Mouse (Mus musculus) splenic B cell, adult 2 months (primary cell): ENCODE measurements around the gene Epb41l2.

Experiments
- DNase-seq: peaks from one replicate; pipeline ENCODE4 v3.0.0-alpha.2; 2011; ENCODE audit warnings: low read depth, low spot score
- H3K27me3 ChIP-seq: 2 replicates; pipeline ENCODE4 v1.6.1; 2012; ENCODE audit warnings: mild to moderate bottlenecking, low read length, moderate library complexity, mixed read lengths; ENCODE audit not compliant: control insufficient read depth, poor library complexity, insufficient read depth, severe bottlenecking
- H3K36me3 ChIP-seq: 2 replicates; pipeline ENCODE4 v1.6.1; 2012; ENCODE audit warnings: mild to moderate bottlenecking, low read length, moderate library complexity, mixed read lengths; ENCODE audit not compliant: control insufficient read depth, poor library complexity, insufficient read depth, severe bottlenecking

The Epb41l2 gene

DNA sequence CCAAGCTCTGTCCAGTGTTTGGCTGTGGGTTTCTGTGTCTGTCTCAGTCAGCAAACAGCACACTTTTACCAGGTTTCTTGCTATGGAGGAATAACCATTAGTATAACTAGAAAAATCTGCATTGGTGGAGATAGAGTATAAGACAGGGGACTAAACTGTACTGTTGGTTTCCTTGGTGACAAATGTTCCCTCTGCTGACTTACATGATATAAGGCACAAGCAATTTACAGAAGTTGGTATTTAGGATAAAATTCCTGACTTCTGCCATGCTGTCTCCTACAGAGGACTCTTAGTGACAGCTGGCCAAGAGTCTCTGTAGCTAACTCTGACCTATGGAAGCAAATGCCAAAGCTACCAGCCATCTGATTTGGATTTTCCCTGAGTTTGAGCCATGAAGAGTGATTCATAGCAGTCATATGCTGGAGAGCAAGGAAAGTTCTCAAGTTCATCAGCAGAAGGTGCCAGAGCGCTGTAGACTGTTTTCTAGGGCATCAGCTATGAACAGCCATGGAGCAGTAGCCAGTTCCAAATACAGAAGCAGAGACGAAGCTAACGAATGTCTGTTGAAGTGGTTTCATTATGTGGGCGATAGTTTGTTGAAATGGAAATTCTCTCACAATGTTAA, 179.7 kb downstream of the Epb41l2 start:
- Histone ChIP-seq H3K36me3 (no peaks in the 10 kb centered on the region), H3K27me3 (no peaks in the 10 kb centered on the region)
- DNase-seq = no peak

DNA sequence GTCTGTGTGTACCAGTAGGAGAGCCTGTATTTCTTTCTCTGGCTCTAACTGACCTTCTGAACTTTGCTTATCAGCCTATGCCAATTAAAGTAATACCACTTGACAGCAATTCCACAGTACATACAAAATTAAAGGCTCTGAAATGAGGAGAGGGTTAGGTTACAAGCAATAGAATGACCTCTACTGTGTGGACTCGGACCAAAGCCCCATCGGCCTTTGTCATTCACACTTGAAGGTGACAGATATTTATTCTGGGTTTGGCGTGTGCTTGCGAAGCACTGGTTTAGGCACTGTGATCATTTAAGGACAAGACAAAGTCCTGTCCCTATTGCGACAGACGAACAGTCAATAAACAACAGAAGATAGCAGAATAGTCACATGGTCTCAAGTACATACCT, 180.2 kb downstream of the Epb41l2 start:
- DNase-seq = no peak
- Histone ChIP-seq H3K36me3 (no peaks in the 10 kb centered on the region), H3K27me3 (no peaks in the 10 kb centered on the region)

DNA sequence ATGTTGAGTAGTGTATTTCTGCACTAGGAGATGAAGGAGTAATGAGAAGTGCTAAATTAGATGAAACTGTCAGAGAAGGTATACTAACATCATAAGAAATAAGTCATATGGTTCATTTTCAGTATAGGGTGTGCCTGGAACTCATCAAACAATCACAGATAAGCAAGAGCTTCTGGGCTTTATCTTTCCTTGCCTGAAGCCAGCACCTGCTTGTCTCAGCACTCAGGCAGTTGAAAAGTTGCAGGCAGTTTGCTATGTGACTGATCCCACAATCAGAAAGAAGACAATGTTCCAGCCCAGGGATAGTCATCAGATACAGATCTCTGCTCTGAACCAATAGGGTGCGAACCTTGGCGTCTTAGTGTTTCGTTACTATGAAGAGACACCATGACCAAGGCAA, 181.5 kb downstream of the Epb41l2 start:
- Histone ChIP-seq H3K36me3 (no peaks in the 10 kb centered on the region), H3K27me3 (no peaks in the 10 kb centered on the region)
- DNase-seq = no peak

DNA sequence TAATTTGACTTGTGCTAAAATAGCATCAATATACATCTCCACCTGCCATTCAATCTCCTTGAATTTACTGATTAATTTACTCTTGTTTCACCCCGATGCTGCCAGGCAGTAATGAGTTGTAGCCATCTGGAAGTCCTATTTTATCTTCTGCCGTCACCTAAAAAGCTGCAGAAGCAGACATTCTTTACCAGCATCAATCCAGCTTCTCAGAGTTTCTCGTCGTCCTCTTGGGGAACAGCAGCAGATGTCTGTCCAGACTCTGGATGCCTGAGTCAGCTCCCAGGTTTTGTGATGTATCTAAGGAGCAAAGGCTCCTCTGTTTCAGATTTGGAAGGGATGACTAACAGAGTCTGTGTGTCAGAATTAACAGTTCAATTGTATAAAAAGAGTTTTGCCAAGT, 193.3 kb downstream of the Epb41l2 start:
- H3K27me3 ChIP-seq = no peaks in the 10 kb centered on the region
- H3K36me3 ChIP-seq = no peaks in the 10 kb centered on the region
- DNase-seq = no peak

DNA sequence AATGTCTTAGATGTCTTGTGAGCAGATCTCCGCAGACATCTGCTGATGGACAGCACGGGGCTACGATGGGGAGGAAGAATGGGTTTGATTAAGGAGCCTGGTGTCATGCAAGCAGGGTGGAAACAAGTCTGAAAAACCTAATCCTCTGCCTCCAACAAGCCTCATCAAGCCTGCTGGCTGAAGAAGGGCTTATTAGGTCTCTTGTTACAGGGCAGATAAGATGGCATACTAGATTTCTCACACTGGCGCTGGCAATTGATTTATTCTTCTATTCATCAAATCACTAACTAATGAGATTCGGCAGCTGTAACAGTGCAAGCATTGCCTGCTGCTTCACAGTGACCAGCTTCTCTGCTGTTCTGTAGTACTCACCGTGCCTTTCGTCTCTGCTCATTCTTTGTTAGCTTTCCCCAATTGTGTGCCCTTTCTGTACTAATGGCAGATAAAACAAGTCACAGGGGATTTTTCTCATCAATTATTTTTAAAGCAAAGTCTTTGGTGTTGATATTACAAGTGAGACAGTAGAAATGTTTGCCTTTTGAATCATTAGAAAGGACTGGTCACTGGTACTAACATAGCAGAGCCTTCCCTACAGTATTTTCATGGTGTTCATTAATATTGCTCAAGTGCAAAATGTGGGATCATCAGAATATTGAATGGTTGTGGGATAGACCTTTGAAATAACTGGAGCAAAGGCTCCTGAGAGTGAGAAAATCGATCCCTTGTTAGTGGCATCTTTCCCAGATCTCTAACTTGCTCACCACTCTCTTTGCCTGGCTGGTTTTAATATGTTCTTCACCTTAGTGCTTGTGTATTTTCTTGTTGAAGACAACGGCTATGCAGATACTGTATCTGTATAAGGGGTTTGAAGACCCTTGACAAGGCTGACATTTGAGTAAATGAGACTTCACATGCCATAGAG, 212.0 kb downstream of the Epb41l2 start:
- no peaks in the 10 kb centered on the region for H3K36me3 ChIP-seq
- H3K27me3 ChIP-seq = no peaks in the 10 kb centered on the region; the same call in 1 of the 2 replicates
- DNase-seq = no peak
